Mouse (Mus musculus): ENCODE data around the gene Ttc41. TPM values are rescaled to one million over a fixed set of nuclear protein-coding genes. Genes with fewer than 3 reads are reported as not detected.

Gene Ttc41
- polyA plus RNA-seq, 1 experiment: 3.5 TPM

DNA sequence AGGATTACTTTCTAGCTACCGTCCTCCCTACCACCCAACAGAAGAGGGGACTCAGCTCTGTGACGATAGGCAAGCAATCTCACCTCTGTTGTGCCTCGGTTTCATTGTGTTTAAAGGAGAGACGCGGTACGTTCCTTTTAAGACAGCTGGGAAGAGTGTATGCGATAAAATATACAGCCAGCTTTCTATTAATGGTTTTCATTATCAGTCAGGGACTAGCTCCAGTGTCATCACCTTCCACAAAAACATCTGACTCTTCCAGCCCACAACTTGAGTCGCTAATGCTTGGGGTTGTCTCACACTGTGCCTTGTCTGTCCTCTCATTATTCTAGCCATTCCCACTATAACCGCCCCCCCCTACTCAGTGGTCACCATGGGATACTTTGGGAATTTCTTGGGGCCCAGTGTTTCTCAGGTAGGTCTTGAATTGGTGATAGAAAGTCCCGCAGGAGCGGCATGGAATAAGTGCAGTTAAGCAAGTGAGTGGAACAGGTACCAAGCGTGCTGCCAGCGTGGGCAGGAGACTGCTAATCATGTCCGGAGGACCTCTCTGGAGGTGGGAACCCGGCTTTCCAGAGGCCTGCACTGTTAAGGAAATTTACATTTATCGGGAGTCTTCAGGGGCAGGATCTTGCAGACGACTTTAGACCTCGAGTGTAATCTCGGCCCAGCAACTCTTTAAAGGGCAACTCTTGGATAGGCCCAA lies 72.2 kb downstream of the Ttc41 start:
- peak overlapping the region; percentile 84 for H3K9ac ChIP-seq (ENCODE audit: low read depth, poor library complexity, severe bottlenecking)
- H3K4me3 ChIP-seq (ENCODE audit: low read depth, low read length): peak overlapping the region; percentile 76
- no peaks in the 10 kb centered on the region for H3K27me3 ChIP-seq (ENCODE audit: control insufficient read depth, insufficient read depth, low read length, poor library complexity, severe bottlenecking)
- peak overlapping the region; percentile 23 for H3K27ac ChIP-seq (ENCODE audit: insufficient read depth, low read length)
- no peaks in the 10 kb centered on the region for H3K36me3 ChIP-seq (ENCODE audit: control insufficient read depth, insufficient read depth, low read length, poor library complexity, severe bottlenecking)
- TF ChIP-seq EP300 (IDR thresholded peaks at IDR 0.05; ENCODE audit: insufficient read depth, low read depth, low read length) (no peak), POLR2A (IDR thresholded peaks at IDR 0.05; ENCODE audit: insufficient read depth, low read length) (no peak), CTCF (IDR thresholded peaks at IDR 0.05; ENCODE audit: low read depth, low read length) (no peak)
- H3K9me3 ChIP-seq (replicated peaks; ENCODE audit: control insufficient read depth, insufficient read depth, low read length, poor library complexity, severe bottlenecking): no peaks in the 10 kb centered on the region
- peaks cover 3% of the 10 kb centered on the region for H3K4me1 ChIP-seq (ENCODE audit: control insufficient read depth, insufficient read depth, low read length)

DNA sequence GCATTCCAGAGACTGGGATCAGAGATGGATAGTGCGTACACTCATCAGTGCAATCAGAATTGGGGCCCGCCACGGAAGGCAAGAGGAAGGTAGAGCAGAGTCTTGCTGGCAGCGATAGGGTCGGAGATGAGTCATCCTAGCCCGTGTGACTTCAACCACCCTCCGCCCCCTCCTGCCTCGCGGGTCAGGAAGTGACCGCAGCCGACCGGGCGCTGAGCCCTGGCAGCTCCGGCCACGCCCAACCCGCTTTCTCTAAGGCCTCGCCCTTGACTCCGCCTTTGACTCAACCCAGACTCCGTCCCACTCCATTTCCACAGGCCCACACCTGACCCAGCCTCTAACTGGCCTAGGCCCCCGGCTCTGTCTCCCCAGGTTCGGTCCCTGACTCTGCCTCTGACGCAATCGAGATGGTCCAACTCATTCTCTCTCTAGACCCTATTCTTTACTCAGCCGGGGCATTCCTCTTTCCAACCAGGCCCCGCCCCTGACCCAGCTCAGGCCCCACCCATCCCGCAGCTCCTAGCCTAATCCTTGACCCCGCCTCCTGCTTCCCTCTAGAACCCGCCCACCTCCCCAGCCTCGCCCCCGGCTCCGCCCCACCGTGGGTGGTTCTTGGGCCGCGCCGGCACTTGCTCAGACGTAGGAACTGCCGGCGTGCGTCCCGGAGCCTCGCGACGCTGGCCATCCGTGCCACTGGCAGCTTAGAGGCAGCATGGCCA lies 72.9 kb downstream of the Ttc41 start, which contains the start of gene Nt5dc3:
Nt5dc3 (plus strand) TSS at position 608 of the 719 bp plus-strand sequence.
- Histone ChIP-seq H3K27ac (ENCODE audit: insufficient read depth, low read length) (peak within 1 kb of the TSS; percentile 33), H3K27me3 (ENCODE audit: control insufficient read depth, insufficient read depth, low read length, poor library complexity, severe bottlenecking) (no peaks in the 10 kb centered on the region), H3K4me3 (ENCODE audit: low read depth, low read length) (peak within 1 kb of the TSS; percentile 76), H3K9ac (ENCODE audit: low read depth, poor library complexity, severe bottlenecking) (peak within 1 kb of the TSS; percentile 84), H3K36me3 (ENCODE audit: control insufficient read depth, insufficient read depth, low read length, poor library complexity, severe bottlenecking) (no peaks in the 10 kb centered on the region), H3K4me1 (ENCODE audit: control insufficient read depth, insufficient read depth, low read length) (peaks cover 3% of the 10 kb centered on the region), H3K9me3 (replicated peaks; ENCODE audit: control insufficient read depth, insufficient read depth, low read length, poor library complexity, severe bottlenecking) (no peaks in the 10 kb centered on the region)
- TF ChIP-seq POLR2A (IDR thresholded peaks at IDR 0.05; ENCODE audit: insufficient read depth, low read length): no peak
- peak; percentile 48; the same call in 1 of the 2 replicates for TF ChIP-seq EP300 (IDR thresholded peaks at IDR 0.05; ENCODE audit: insufficient read depth, low read depth, low read length)

DNA sequence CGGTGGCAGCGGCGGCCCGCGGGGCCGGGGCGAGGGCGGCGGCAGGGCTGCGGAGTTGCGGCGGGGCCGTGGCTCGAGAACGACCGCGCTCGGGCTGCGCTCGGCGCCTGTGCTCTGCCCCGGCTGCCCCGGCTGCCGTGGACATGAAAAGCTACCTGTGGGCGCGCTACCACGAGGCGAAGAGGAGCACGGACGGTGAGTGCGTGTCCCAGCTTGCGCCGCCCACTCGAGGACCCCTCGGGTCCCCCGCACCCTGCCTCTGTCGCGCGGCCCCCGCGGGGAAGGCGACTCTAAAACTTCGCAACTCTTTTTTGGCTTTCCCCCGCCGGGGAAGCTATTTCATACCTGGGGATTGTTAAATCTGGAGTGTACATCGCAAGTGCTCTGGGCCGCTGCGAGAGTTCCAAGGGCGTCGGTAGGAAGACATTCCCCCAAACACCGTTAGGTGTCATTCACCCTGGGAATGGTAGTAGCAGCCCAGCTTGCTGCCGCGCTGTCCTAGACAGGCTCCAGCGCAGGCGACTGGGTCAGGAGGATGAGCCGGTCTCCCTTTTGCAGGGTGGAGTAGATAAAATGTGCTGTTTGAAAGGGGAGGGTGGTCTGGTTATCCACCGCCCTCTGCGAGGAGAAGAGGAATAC lies 73.6 kb downstream of the Ttc41 start:
- Histone ChIP-seq H3K9me3 (replicated peaks; ENCODE audit: control insufficient read depth, insufficient read depth, low read length, poor library complexity, severe bottlenecking) (no peaks in the 10 kb centered on the region), H3K27ac (ENCODE audit: insufficient read depth, low read length) (no peak overlapping the region), H3K9ac (ENCODE audit: low read depth, poor library complexity, severe bottlenecking) (peak overlapping the region; percentile 84), H3K4me3 (ENCODE audit: low read depth, low read length) (peak overlapping the region; percentile 74), H3K36me3 (ENCODE audit: control insufficient read depth, insufficient read depth, low read length, poor library complexity, severe bottlenecking) (no peaks in the 10 kb centered on the region), H3K27me3 (ENCODE audit: control insufficient read depth, insufficient read depth, low read length, poor library complexity, severe bottlenecking) (no peaks in the 10 kb centered on the region), H3K4me1 (ENCODE audit: control insufficient read depth, insufficient read depth, low read length) (peaks cover 3% of the 10 kb centered on the region)
- TF ChIP-seq EP300 (IDR thresholded peaks at IDR 0.05; ENCODE audit: insufficient read depth, low read depth, low read length) (no peak), POLR2A (IDR thresholded peaks at IDR 0.05; ENCODE audit: insufficient read depth, low read length) (no peak)

DNA sequence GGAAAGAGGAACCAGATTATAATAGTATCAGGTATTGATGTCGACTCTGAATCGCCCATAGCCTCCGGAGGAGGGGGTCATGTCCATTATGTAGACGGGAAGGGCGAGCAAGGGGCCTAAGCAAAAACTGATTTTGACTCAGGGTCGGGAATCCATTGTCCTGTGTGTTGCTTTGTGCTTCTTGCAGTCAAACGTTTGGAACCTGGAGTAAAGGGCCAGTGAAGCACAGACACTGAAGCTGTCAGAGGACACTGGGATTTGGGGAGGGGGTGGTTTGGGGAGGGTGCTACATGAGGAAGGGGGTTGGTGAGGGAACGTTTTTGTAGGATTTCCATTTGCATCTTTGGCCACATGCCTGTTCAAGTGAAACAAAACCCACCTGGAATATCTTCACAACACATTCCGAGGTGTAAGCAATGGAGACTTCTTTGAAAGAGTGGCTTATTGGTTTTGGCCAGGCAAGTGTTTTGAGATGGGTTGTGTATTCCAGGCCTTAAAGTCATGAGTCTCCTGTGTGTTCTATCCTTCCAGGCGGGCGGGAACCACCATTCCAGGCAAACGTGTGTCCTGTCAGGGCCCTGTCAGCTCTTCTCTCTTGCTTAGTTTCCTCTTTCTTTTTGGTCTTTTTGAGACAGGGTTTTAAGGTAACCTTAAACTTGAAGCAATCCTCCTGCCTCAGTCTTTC lies 74.3 kb downstream of the Ttc41 start:
- Histone ChIP-seq H3K9ac (ENCODE audit: low read depth, poor library complexity, severe bottlenecking) (peak overlapping the region; percentile 84), H3K36me3 (ENCODE audit: control insufficient read depth, insufficient read depth, low read length, poor library complexity, severe bottlenecking) (no peaks in the 10 kb centered on the region), H3K9me3 (replicated peaks; ENCODE audit: control insufficient read depth, insufficient read depth, low read length, poor library complexity, severe bottlenecking) (no peaks in the 10 kb centered on the region), H3K27ac (ENCODE audit: insufficient read depth, low read length) (no peak overlapping the region), H3K4me3 (ENCODE audit: low read depth, low read length) (peak overlapping the region; percentile 74), H3K4me1 (ENCODE audit: control insufficient read depth, insufficient read depth, low read length) (peaks cover 3% of the 10 kb centered on the region), H3K27me3 (ENCODE audit: control insufficient read depth, insufficient read depth, low read length, poor library complexity, severe bottlenecking) (no peaks in the 10 kb centered on the region)
- TF ChIP-seq CTCF (IDR thresholded peaks at IDR 0.05; ENCODE audit: low read depth, low read length) (no peak), EP300 (IDR thresholded peaks at IDR 0.05; ENCODE audit: insufficient read depth, low read depth, low read length) (no peak)

DNA sequence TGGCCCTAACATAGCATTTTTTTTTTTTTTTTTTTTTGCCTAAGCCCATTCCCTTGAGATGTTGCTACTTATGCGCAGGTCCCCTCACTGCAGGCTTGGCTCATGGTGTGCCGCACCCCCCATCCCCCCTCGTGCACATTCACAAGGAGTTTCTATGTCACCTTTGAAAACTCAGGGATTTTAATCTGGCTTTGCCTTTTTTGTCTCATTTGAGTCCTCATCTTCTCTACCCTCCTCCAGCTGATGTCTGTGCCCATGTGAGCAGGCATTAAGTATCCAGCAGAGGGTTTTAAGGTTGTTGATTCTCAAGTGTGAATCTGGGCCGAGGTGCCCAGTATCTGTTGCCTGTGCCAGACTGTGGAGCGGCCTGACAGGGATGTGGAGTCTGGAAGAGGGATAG lies 76.0 kb downstream of the Ttc41 start:
- Histone ChIP-seq H3K9ac (ENCODE audit: low read depth, poor library complexity, severe bottlenecking) (0 out of 2 replicates have a peak overlapping the region, but pooled peaks have one; percentile 12), H3K4me1 (ENCODE audit: control insufficient read depth, insufficient read depth, low read length) (peaks cover 5% of the 10 kb centered on the region), H3K9me3 (replicated peaks; ENCODE audit: control insufficient read depth, insufficient read depth, low read length, poor library complexity, severe bottlenecking) (no peaks in the 10 kb centered on the region), H3K27me3 (ENCODE audit: control insufficient read depth, insufficient read depth, low read length, poor library complexity, severe bottlenecking) (no peaks in the 10 kb centered on the region), H3K4me3 (ENCODE audit: low read depth, low read length) (no peak overlapping the region), H3K27ac (ENCODE audit: insufficient read depth, low read length) (no peak overlapping the region), H3K36me3 (ENCODE audit: control insufficient read depth, insufficient read depth, low read length, poor library complexity, severe bottlenecking) (no peaks in the 10 kb centered on the region)
- TF ChIP-seq CTCF (IDR thresholded peaks at IDR 0.05; ENCODE audit: low read depth, low read length) (no peak), EP300 (IDR thresholded peaks at IDR 0.05; ENCODE audit: insufficient read depth, low read depth, low read length) (no peak), POLR2A (IDR thresholded peaks at IDR 0.05; ENCODE audit: insufficient read depth, low read length) (no peak)

All from ES-Bruce4 (cell line).